Mouse (Mus musculus) liver, embryonic 11.5 days (tissue): ENCODE measurements at regions not wholly inside any gene's neighbourhood (a gene's known extent, or its start where the extent isn't known, plus 50 kb on each side); places are given as distances from the start of the nearest gene placed in this dataset.

Source experiments
- ATAC-seq: fragments of 200-750 bp; cut with Nextera tagmentation; replicated peaks from 2 replicates; pipeline ENCODE4 v1.8.0; 2017; ENCODE audit warnings: moderate number of reproducible peaks, mild to moderate bottlenecking, moderate TSS enrichment, moderate library complexity; ENCODE audit not compliant: low FRiP score
- DNase-seq: peaks from one replicate; pipeline ENCODE4 v3.0.0-alpha.2; 2017; ENCODE audit warnings: low spot score
- H3K27ac ChIP-seq: fragments of 300-500 bp; sonication (generic); 2 replicates; pipeline ENCODE4 v1.5.1; 2014; ENCODE audit warnings: mild to moderate bottlenecking, low read depth, low read length, control low read depth
- H3K27me3 ChIP-seq: fragments of 300-500 bp; sonication (generic); replicated peaks from 2 replicates; pipeline ENCODE4 v1.6.1; 2014; ENCODE audit warnings: low read length, mixed read lengths; ENCODE audit not compliant: control insufficient read depth, insufficient read depth
- H3K36me3 ChIP-seq: fragments of 300-500 bp; sonication (generic); 2 replicates; pipeline ENCODE4 v1.6.1; 2014; ENCODE audit warnings: mild to moderate bottlenecking, low read length, moderate library complexity, mixed read lengths; ENCODE audit not compliant: control insufficient read depth, insufficient read depth
- H3K4me1 ChIP-seq: fragments of 300-500 bp; sonication (generic); replicated peaks from 2 replicates; pipeline ENCODE4 v1.6.1; 2014; ENCODE audit warnings: low read length, mixed read lengths; ENCODE audit not compliant: control insufficient read depth, insufficient read depth
- H3K4me2 ChIP-seq: fragments of 300-500 bp; sonication (generic); 2 replicates; pipeline ENCODE4 v1.6.1; 2014; ENCODE audit warnings: mild to moderate bottlenecking, control low read depth, moderate library complexity
- H3K4me3 ChIP-seq: fragments of 300-500 bp; sonication (generic); 2 replicates; pipeline ENCODE4 v1.5.1; 2014; ENCODE audit warnings: low read depth, low read length, control low read depth
- H3K9ac ChIP-seq: fragments of 300-500 bp; sonication (generic); 2 replicates; pipeline ENCODE4 v1.6.1; 2014; ENCODE audit warnings: low read depth, low read length, control low read depth
- H3K9me3 ChIP-seq: fragments of 300-500 bp; sonication (generic); 2 replicates; pipeline ENCODE4 v1.6.1; 2016; ENCODE audit warnings: low read length, inconsistent platforms, mixed read lengths; ENCODE audit not compliant: control insufficient read depth
- WGBS: fragments of 180-500 bp; shearing (Covaris S2); extraction: QIAGEN DNeasy Blood & Tissue Kit; methylation state at CpG from one replicate; pipeline ENCODE4 v1.1.7; 2014; 5-methylcytosine and 5-hydroxymethylcytosine counted together

GRCm38 (mm10) chr14:61684473-61685230 is 77.4 kb downstream of the Kcnrg start:
- H3K27me3 ChIP-seq: peaks cover 53% of the 10 kb centered on the region

GRCm38 (mm10) chr14:61685231-61685800 is 78.1 kb downstream of the Kcnrg start:
- H3K4me3 ChIP-seq: peak overlapping the region; percentile 85; the same call in 1 of the 2 replicates
- H3K4me1 ChIP-seq: peaks cover 19% of the 10 kb centered on the region
- ATAC-seq (no peak), DNase-seq (no peak)
- no peaks in the 10 kb centered on the region for H3K9me3 ChIP-seq
- H3K27me3 ChIP-seq: peaks cover 59% of the 10 kb centered on the region
- no peak overlapping the region for H3K27ac ChIP-seq
- 13% methylated on average over 12 of the region's 12 CpGs for WGBS
- no peak overlapping the region for H3K9ac ChIP-seq
- H3K4me2 ChIP-seq: peak overlapping the region; percentile 95
- H3K36me3 ChIP-seq: no peaks in the 10 kb centered on the region

More at GRCm38 (mm10) chr14:61684473-61685230, 77.4 kb downstream of the Kcnrg start:
- H3K9ac ChIP-seq: no peak overlapping the region
- DNase-seq: peak; percentile 55
- H3K4me3 ChIP-seq: peak overlapping the region; percentile 85
- H3K27ac ChIP-seq: no peak overlapping the region
- peak overlapping the region; percentile 95 for H3K4me2 ChIP-seq
- no peaks in the 10 kb centered on the region for H3K36me3 ChIP-seq
- H3K4me1 ChIP-seq: peaks cover 22% of the 10 kb centered on the region
- no peak for ATAC-seq
- no peaks in the 10 kb centered on the region for H3K9me3 ChIP-seq
- 11% methylated on average over 26 of the region's 26 CpGs for WGBS

GRCm38 (mm10) chr14:61686101-61686691 is 78.9 kb downstream of the Kcnrg start:
- Histone ChIP-seq H3K4me3 (peak overlapping the region; percentile 43), H3K9me3 (no peaks in the 10 kb centered on the region), H3K4me1 (peaks cover 17% of the 10 kb centered on the region), H3K36me3 (no peaks in the 10 kb centered on the region), H3K9ac (no peak overlapping the region), H3K27ac (no peak overlapping the region), H3K4me2 (peak overlapping the region; percentile 80), H3K27me3 (peaks cover 68% of the 10 kb centered on the region)
- DNase-seq (peak; percentile 61), ATAC-seq (no peak)
- 1% methylated on average over 30 of the region's 35 CpGs for WGBS

GRCm38 (mm10) chr14:61686821-61687341 is 79.6 kb downstream of the Kcnrg start:
- DNase-seq: peak; percentile 63
- Histone ChIP-seq H3K4me1 (peaks cover 17% of the 10 kb centered on the region), H3K36me3 (no peaks in the 10 kb centered on the region), H3K4me2 (peak overlapping the region; percentile 80), H3K9me3 (no peaks in the 10 kb centered on the region), H3K4me3 (peak overlapping the region; percentile 43), H3K27me3 (peaks cover 71% of the 10 kb centered on the region), H3K27ac (no peak overlapping the region), H3K9ac (peak overlapping the region; percentile 27; the same call in 1 of the 2 replicates)
- under 1% methylated on average over 33 of the region's 33 CpGs for WGBS
- no peak for ATAC-seq

GRCm38 (mm10) chr14:61687346-61688012 is 80.2 kb downstream of the Kcnrg start:
- Histone ChIP-seq H3K27ac (no peak overlapping the region), H3K4me1 (peaks cover 17% of the 10 kb centered on the region), H3K36me3 (no peaks in the 10 kb centered on the region), H3K27me3 (peaks cover 71% of the 10 kb centered on the region), H3K4me2 (peak overlapping the region; percentile 80), H3K9ac (no peak overlapping the region), H3K4me3 (peak overlapping the region; percentile 43; the same call in 1 of the 2 replicates), H3K9me3 (no peaks in the 10 kb centered on the region)
- ATAC-seq (no peak), DNase-seq (no peak)
- WGBS: under 1% methylated on average over 15 of the region's 15 CpGs

GRCm38 (mm10) chr14:61688013-61688520 is 80.8 kb downstream of the Kcnrg start:
- Histone ChIP-seq H3K4me1 (peaks cover 17% of the 10 kb centered on the region), H3K9ac (no peak overlapping the region), H3K9me3 (no peaks in the 10 kb centered on the region), H3K27me3 (peaks cover 71% of the 10 kb centered on the region), H3K36me3 (no peaks in the 10 kb centered on the region), H3K4me2 (no peak overlapping the region), H3K27ac (no peak overlapping the region), H3K4me3 (no peak overlapping the region)
- ATAC-seq (no peak), DNase-seq (no peak)
- WGBS: 6% methylated on average over 11 of the region's 11 CpGs

GRCm38 (mm10) chr14:61688666-61689065 is 81.4 kb downstream of the Kcnrg start:
- Histone ChIP-seq H3K4me3 (peak overlapping the region; percentile 28; the same call in 1 of the 2 replicates), H3K27ac (no peak overlapping the region), H3K4me2 (peak overlapping the region; percentile 57), H3K9ac (no peak overlapping the region), H3K27me3 (peaks cover 71% of the 10 kb centered on the region), H3K36me3 (no peaks in the 10 kb centered on the region), H3K4me1 (peaks cover 12% of the 10 kb centered on the region), H3K9me3 (no peaks in the 10 kb centered on the region)
- DNase-seq: peak; percentile 39
- 5% methylated on average over 9 of the region's 9 CpGs for WGBS
- no peak for ATAC-seq

GRCm38 (mm10) chr14:61689281-61689680 is 82.0 kb downstream of the Kcnrg start:
- Histone ChIP-seq H3K9ac (no peak overlapping the region), H3K9me3 (no peaks in the 10 kb centered on the region), H3K4me2 (peak overlapping the region; percentile 57), H3K27me3 (peaks cover 66% of the 10 kb centered on the region), H3K4me1 (peaks cover 11% of the 10 kb centered on the region), H3K36me3 (no peaks in the 10 kb centered on the region), H3K27ac (no peak overlapping the region), H3K4me3 (peak overlapping the region; percentile 28)
- DNase-seq: no peak
- 2% methylated on average over 21 of the region's 21 CpGs for WGBS
- no peak for ATAC-seq
